Mouse (Mus musculus): ENCODE results near the gene Arpc2.

DNA sequence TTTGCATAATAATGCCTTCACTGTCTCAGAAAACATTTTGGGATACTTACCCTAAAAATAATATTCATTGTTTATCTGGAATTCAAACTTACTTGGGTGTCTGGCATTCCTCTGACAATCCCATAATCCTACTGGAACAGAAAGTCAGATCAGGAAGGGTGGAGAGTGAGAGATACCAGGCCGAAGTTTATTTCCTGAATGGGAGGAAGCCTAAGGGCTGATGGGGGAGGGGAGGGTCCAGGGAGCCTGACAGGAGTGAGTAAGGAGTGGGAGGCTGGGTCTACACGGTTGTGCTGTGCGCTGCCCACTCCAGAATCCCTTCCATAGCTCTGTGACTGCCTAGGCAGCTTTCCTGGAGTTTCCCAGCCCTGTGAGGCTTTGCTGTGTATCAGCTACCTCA lies 73.9 kb downstream of the Arpc2 start:
- no peak for TF ChIP-seq GATA1 (IDR thresholded peaks at IDR 0.05; ENCODE audit: low read depth, low read length)
- TF ChIP-seq CTCF (IDR thresholded peaks at IDR 0.05 in 2 of 3, conservative IDR thresholded peaks at IDR 0.05 in 1 of 3; ENCODE audit: control insufficient read depth in 1 of 3, insufficient read depth in 1 of 3, low read depth in 2 of 3, low read length in 3 of 3, poor library complexity in 1 of 3, severe bottlenecking in 1 of 3): no peak
- no peak for TF ChIP-seq MAFK (IDR thresholded peaks at IDR 0.05; ENCODE audit: borderline replicate concordance, low read depth, low read length)

Data from MEL (cell line).